Mouse (Mus musculus) telencephalon, adult 2 months (tissue): ENCODE results near the gene Ntm.

Experiments used
- DNase-seq: peaks from one replicate; pipeline ENCODE4 v3.0.0-alpha.2; 2011; ENCODE audit warnings: low read depth, low spot score

Gene Ntm

DNA sequence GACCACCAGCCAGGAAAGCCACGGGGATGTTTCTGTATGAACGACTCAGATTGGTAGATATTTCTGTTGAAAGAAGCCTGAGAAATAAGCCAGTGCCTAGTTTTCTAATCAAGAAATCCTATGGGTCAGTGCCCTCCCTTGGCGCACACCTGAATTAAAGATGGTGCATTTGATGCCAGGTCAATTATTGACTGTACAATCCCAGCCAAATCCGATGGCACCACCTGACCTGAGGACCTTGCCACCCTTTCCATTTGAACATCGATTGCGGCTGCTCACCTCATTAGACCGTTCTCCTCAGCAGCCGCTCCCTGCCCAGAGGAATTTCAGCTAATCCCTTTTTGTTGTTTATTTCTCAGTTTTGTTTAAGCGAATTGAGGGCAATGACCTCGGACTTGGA lies 483.9 kb downstream of the Ntm start:
- no peak for DNase-seq

DNA sequence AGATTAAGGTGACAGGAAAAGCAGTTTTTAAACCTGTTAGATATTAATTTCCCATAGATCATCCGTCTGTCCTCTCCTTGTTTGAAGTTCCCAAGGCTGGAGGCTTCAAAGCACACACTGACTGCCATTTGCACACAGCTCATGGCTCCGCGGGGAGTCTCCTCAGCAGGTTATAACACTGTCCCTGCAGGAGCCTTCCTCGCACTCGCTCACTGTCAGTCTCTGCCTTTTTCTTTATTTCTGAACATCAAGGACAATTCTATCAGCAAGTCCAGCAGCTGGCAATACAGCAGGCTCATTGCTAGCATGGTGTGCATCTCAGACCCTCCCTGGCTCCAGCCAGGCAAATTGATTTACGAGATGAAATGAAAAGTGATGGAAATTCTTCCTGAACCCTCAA lies 485.7 kb downstream of the Ntm start:
- no peak for DNase-seq

DNA sequence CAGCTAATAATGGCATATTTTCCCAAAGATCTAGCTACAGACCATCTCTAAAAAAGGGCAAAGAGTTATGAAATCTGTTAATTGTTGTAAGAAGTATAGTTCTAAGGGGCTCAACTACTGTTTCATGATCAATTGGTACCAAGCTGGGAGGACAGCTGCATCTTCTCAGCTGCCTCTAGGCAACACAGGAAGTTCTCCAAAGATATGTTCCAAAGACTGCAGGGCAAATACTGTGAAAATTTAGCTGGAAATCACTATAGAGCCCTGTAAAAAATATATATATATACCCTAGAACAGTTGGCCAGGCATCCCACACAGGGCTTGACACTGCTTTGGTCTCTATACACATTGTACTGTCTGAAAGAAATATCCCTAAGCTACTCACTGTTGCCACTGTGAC lies 489.5 kb downstream of the Ntm start:
- DNase-seq, result no peak

GRCm38 (mm10) chr9:29472226-29472625 lies 490.7 kb downstream of the Ntm start:
- DNase-seq, result peak; percentile 80

GRCm38 (mm10) chr9:29464756-29465155 lies 498.2 kb downstream of the Ntm start:
- no peak for DNase-seq

DNA sequence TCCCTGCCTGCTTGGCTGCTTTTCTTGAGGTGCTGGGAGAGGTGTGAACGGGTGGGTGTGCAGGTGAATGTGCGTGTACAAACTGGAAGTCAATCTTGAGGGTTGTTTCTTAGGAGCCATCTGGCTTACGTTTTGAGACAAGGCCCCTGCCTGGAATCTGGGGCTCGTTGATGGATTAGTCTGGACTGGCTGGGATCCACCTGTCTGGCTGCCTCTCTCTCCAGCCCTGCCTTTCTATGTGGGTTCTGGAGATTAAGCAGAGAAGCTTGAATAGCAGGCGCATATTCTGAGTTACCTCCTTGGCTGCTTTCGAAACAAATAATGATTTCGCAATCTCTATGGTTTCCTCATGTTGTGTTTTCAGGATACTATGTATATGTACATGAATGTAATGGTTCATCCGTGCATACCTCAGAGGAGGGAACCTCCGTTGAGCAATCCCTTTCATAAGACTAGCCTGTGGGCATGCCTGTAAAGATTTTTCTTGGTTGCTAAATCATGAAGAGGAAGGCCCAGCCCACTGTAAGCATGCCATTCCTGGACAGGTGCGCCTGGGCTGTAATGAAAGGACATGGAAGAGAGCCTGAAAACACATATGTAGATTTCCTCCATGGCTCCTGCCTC lies 499.9 kb downstream of the Ntm start:
- no peak for DNase-seq

DNA sequence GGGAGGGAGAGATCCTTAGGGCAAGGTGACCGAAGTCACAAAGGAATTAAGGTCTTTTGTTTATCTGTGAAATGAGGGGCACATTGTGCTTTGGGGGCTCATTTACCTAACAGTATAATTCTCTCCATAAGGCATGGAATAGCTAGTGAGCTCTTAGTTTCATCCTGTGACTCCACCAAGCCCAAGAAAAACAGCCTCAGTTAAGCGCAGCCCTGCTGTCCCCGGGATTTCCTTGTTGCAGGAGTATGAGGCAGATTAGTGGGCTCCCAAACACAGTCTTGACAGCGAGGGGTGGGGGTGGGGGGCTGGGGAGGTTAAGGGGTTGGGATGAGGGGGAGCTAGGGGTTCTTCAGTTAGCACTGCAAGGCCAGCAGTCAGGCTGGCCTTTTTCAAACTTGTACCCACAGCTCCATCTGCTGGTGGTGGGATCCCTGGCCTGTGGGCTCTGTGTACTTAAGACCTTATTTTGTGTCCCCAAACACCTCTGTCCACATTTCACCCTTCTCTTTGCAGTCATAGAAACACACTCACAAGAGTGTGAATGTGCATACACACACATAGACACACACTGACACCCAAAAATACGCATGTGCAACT lies 504.9 kb downstream of the Ntm start:
- DNase-seq, result peak; percentile 61

GRCm38 (mm10) chr9:29456014-29456413 lies 506.9 kb downstream of the Ntm start:
- DNase-seq, result no peak

DNA sequence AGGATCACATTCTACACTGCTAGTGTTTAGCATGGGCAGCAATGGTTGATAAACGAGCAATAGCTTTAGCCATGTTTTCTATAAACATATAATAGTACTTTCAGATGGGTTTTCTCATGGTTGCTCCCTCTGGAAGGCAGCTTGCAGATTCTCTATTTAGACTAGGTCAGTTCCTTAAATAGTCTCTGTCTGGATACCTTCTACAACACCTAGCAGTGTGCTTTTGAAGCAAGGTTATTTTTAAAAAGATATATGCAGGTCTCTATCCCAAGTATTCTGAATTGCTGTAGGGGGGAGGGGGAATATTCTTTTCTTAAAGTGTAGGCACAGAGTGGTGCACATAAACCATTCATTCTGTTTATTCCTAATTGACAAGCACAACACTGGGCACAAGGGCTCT lies 511.7 kb downstream of the Ntm start:
- DNase-seq, result no peak

- no peak for DNase-seq
Measured at GRCm38 (mm10) chr9:29444001-29444400, 518.9 kb downstream of the Ntm start.

DNA sequence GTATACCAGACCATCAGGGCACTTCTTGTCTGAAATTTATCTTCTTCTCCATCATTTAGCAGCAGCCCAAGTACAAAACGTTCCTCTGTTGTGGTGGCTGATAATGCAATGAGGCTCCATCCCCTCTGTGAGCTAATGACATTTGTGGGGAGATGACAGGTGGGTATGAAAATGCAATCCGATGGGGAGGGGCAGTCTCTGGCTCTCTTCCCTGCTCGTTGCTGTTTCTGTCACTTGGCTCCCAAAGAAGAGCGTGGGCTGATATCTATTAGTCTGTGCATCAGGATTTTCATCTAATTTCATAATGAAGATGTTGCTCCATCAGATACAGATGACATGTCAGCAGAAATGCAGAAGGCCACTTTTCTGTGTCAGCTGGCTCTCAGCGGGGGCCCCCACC lies 523.5 kb downstream of the Ntm start:
- no peak for DNase-seq

DNA sequence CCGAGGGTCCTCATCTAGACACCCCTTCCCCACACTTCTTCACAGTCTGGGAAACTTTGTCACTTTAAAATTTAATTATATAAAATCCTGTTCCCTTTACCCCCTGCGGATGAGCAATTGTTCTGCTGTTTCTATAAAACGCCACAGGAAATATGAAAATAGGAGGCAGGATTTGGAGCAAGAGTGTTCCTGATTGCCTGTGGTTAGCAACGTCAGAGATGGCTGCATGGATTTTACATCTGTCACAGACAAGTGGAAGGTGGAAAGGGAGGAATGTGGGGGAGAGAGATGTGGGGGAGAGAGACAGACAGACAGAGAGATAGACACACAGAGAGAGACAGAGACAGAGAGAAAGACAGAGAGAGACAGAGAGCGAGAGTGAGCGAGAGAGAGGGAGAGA lies 528.3 kb downstream of the Ntm start:
- no peak for DNase-seq

- no peak for DNase-seq
Measured at GRCm38 (mm10) chr9:29433910-29434309, 529.0 kb downstream of the Ntm start.

DNA sequence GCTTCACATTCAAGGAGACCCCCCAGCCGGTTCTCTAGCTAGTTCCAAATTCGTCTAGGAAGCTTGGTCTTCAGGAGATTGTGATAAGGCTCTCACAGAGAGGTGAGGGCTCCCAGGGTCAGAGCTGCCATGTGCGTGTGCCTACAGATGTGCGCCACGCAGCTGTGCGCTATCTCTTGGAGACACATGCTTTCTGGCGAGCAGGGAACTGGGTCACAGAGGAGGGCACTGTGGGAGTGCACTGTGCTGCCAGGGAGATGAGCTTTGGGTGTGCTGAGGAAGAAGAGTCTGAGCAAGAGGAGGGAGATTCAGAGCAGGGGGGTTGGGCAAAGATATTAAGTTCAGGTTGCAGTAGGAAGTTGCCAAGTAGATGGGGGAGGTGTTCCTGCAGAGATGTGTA lies 529.8 kb downstream of the Ntm start:
- no peak for DNase-seq

DNA sequence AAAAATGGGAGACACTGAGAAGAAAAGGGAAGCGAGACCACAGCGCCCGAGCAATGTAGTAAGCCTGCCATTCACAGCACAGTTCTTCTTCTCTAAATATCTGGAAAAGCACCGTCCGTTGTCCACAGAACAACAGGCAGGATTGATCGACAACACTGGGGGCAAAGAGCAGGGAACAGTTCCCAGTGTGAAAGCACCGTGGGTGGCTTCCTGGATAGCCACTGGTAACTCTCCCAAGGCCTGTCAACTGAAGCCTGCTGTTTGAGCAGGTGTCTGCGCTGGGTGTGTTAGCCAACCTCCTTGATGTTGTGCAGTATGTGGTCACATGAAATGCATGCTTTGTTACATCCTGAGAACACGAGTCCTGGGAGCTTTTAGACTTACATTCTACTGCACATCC lies 531.4 kb downstream of the Ntm start:
- DNase-seq, result no peak

DNA sequence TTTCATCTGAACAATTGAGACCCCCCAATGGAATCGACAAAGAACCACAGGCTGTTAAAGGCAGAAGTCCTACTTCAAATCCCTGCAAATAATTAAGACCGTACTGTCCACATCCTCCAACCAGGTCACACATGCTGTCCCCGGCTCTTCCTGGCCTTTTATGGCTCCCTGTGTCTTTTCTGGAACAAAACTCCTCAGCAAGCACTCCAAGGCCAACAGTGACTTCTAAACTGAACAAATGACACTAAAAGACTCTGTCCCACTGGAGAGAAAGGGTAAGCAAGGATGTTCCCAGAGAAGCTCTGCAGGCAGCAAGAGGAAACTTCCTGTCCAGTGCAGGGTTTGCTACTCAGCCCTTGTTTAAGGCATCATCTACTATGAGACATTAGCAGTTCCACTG lies 532.8 kb downstream of the Ntm start:
- DNase-seq, result no peak

GRCm38 (mm10) chr9:29428322-29428721 lies 534.6 kb downstream of the Ntm start:
- no peak for DNase-seq

DNA sequence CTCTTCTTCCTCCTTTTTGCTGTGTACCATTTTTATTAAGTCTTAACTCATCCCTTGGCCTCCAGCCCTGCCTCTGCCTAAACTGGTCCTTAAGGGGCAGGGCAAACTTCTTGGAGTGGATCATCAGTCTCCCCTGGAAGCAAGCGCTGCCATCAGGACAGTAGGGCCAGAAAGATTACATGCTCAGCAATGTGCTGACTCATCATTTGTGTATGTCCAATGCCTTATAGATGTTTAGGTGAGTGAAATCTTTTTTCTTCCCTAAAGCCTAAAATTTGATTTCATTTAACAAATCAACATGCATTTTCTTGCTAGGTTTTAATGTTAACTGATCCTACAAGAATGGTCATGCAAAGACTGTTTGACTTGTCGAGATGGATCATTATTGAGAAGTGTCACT lies 536.7 kb downstream of the Ntm start:
- DNase-seq, result no peak

GRCm38 (mm10) chr9:29415578-29415977 lies 547.4 kb downstream of the Ntm start:
- no peak for DNase-seq

GRCm38 (mm10) chr9:29413126-29413525 lies 549.8 kb downstream of the Ntm start:
- DNase-seq, result no peak

- DNase-seq, result no peak
Measured at GRCm38 (mm10) chr9:29412181-29412771, 550.7 kb downstream of the Ntm start.

DNA sequence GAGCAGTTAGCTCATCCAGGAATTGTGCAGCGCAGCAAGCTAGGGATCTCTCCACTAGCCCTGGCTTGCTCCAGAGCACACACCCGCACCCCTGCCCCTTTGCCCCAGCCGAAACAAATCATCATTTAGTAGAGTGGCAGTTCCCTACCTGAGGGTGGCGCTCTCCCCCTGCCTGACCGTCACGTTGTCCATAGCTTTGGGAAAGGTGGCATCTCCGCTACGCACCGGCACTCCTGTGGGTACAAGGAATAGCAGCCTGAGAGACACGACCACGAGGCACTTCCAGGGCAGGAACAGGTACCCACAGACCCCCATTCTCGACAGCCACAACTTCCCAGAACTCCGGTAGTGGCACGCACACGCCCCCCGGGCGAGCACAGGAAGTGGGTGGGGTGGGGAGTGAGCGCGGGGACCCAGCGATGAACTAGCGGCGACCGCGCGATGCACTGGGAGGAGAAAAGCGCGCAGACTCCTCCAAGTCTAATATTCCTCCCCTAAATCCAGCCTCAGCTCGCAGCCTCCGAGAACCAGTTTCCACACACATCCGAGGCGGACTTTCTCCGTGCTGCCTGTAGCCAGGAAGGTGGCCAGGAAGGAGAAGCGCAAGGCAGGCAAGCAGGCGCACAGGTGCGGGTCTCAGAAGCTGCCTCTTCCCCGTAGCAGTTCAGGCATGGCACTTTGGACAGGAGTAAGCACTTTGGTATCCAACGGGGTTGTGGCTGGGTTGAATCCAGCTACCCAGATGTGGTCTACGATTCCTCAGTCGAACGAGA lies 551.3 kb downstream of the Ntm start:
- DNase-seq, result no peak
